Mouse (Mus musculus): Measurements from ENCODE around the gene Tenm2.

DNA sequence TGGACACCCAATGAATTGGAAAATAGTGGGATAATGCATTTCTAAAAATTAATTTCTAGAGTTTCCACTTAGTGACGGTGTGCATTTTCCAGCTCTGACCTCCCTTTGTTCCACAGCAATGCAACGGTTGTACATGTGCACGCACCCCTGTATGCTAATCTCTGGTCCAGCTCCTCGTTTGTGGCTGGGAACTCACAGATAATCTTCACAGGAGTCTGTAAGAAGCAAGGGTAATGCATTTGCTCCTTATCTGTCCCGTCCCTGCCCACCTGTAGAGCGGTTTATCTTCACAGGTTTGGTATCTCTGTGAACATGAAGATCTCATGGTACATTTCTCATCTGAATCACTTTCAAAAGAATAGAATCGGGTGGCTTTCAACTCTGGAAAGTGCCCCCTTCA is 955.2 kb downstream of the Tenm2 start:
- TF ChIP-seq POLR2A (IDR thresholded peaks at IDR 0.05; ENCODE audit: control insufficient read depth, low read depth, low read length) (no peak), CTCF (IDR thresholded peaks at IDR 0.05; ENCODE audit: control insufficient read depth, insufficient read depth, insufficient replicate concordance, low read depth, low read length) (no peak)

Data from testis, adult 2 months (tissue).